Mouse (Mus musculus) small intestine, adult 2 months (tissue): ENCODE results near the gene Ush2a.

Experiments
- CTCF ChIP-seq: fragments of 200-500 bp; IDR thresholded peaks from 2 replicates; pipeline ENCODE4 v1.5.1; 2012; ENCODE audit warnings: low read depth, mild to moderate bottlenecking, control low read depth, inconsistent platforms, low read length, moderate library complexity, mixed read lengths; ENCODE audit not compliant: insufficient replicate concordance, insufficient read length; ENCODE audit errors: extremely low read depth
- POLR2A ChIP-seq: fragments of 200-500 bp; IDR thresholded peaks from 2 replicates; pipeline ENCODE4 v1.6.1; 2012; ENCODE audit warnings: low read depth, mild to moderate bottlenecking, control low read depth, inconsistent platforms, low read length, moderate library complexity

DNA sequence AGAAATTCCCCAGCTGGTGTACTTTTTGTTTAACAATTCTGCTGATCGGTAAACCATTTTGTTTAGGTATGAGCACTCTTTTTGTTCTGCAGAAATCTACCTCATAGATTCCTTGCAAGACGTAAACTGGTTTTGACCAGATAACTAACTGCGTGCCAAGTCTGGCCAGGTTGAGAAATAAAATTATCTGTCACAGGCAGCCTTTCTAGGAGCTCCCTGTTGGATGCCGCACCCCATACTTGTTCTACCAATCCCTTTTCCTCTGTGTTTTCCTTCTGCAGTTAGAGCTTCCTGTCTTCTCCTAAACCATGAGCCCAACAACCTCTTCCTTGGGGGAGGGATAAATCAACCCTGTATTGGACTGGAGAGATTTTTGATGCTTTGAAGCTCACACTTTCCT, 145.4 kb downstream of the Ush2a start:
- TF ChIP-seq CTCF (no peak), POLR2A (no peak)
